Mouse (Mus musculus): ENCODE data around the gene Lmntd2. TPM values are rescaled to one million over a fixed set of nuclear protein-coding genes. Genes with fewer than 3 reads are reported as not detected.

Lmntd2 gene
- total and polyA plus RNA-seq, 2 experiments from 2014 or later: 0.15 TPM; not detected in 1

DNA sequence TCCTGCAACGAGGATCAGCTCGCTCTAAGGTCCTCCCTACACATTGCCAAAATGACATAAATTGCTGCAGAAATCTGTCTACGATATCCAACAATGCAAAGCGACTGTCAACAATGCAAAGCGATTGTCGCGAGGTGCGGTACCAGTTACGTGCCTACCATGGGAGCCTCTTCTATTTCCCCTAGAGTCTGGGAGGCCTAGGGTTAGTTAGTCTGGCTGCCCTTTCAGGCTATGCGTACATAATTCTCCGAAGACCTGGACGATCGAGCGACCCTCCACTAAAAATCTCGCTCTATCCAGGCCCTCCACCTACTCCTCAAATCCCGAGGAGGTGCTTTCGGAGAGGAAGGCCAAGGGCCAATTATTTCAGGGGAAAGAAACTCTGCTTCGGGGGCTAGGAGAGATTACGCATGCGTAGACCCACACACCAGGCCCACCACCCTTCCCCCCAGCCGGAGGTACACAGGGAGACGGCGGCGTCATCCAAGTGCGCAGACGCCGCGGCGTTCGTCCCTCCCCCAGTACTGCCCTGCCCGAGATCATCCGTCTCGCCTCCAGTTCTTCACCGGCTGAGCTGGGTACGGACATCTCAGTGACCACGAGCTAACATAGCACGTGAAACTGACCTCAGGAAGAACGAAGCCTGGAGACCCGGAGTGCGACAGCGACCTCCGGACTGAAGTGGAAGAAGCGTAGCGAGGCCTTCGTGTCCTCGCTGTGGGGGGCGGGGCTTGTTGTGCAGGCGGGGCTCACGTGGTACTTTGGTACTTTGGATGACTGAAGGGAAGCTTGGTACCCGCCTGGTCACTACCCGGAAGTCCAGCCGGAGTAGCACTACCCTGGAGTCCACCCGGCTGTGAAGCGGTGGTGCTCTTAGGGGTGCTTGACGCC is 41.5 kb downstream of the Lmntd2 start, which contains the start of gene Rnh1:
Gene Rnh1 (minus strand): TSS at position 742 of the 891 bp plus-strand sequence.
- no peak for TF ChIP-seq CTCF (IDR thresholded peaks at IDR 0.05; ENCODE audit: low read depth)
- no peak; the same call in 1 of the 2 replicates for TF ChIP-seq EP300 (IDR thresholded peaks at IDR 0.05; ENCODE audit: low read depth)
- H3K9ac ChIP-seq (replicated peaks; ENCODE audit: low read depth, low read length): peak within 1 kb of the TSS; percentile 66
- H3K4me3 ChIP-seq (ENCODE audit: low read depth, low read length): peak within 1 kb of the TSS; percentile 58
- peaks cover 17% of the 10 kb centered on the region for H3K4me1 ChIP-seq (ENCODE audit: control insufficient read depth, insufficient read depth)
- no peaks in the 10 kb centered on the region for H3K9me3 ChIP-seq (replicated peaks; ENCODE audit: control insufficient read depth, low read length)
- WGBS: 3% methylated on average over 55 of the region's 55 CpGs
- peak within 1 kb of the TSS; percentile 59 for H3K4me2 ChIP-seq (ENCODE audit: low read depth, low read length)
- H3K36me3 ChIP-seq (replicated peaks; ENCODE audit: control insufficient read depth, insufficient read depth, low read length): no peaks in the 10 kb centered on the region
- H3K27ac ChIP-seq (ENCODE audit: low read depth): peak within 1 kb of the TSS; percentile 92
- DNase-seq (ENCODE audit: low spot score): peak; percentile 95
- H3K27me3 ChIP-seq (ENCODE audit: control insufficient read depth, insufficient read depth, low read length): no peaks in the 10 kb centered on the region
- ATAC-seq (ENCODE audit: insufficient read depth, low read depth): peak; percentile 95

- no peaks in the 10 kb centered on the region for H3K9me3 ChIP-seq (replicated peaks; ENCODE audit: control insufficient read depth, low read length)
- H3K27me3 ChIP-seq (ENCODE audit: control insufficient read depth, insufficient read depth, low read length): no peaks in the 10 kb centered on the region
- TF ChIP-seq EP300 (IDR thresholded peaks at IDR 0.05; ENCODE audit: low read depth): no peak
- TF ChIP-seq CTCF (IDR thresholded peaks at IDR 0.05; ENCODE audit: low read depth): no peak
- no peak overlapping the region for H3K4me2 ChIP-seq (ENCODE audit: low read depth, low read length)
- H3K27ac ChIP-seq (ENCODE audit: low read depth): no peak overlapping the region
- DNase-seq (ENCODE audit: low spot score): no peak
- peaks cover 9% of the 10 kb centered on the region; the same call in 1 of the 2 replicates for H3K36me3 ChIP-seq (replicated peaks; ENCODE audit: control insufficient read depth, insufficient read depth, low read length)
- H3K4me3 ChIP-seq (ENCODE audit: low read depth, low read length): no peak overlapping the region
- ATAC-seq (ENCODE audit: insufficient read depth, low read depth): no peak
- peaks cover 17% of the 10 kb centered on the region for H3K4me1 ChIP-seq (ENCODE audit: control insufficient read depth, insufficient read depth)
- H3K9ac ChIP-seq (replicated peaks; ENCODE audit: low read depth, low read length): no peak overlapping the region
These were observed 44.0 kb downstream of the Lmntd2 start for GRCm38 (mm10) chr7:141169866-141170265.

DNA sequence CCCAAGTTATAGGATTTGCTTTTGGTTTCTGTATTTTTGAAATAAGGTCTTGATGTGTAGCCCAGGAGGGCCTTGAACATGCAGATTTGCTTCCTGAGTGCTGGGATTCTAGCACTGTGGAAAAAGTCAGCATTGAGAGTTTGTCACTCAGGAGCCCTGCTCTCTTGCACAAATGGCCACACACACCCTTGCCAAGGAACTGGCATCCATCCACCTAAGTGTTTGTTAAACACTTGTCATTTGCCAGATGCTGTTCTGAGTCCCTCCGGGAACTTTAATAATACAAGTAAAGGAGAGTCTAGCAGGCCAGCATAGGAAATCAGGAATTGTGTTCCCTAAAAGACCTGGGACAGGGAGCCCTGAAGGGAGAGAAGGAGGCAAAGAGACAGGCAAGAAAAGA is 44.6 kb downstream of the Lmntd2 start:
- H3K4me2 ChIP-seq (ENCODE audit: low read depth, low read length): no peak overlapping the region
- no peak for DNase-seq (ENCODE audit: low spot score)
- no peaks in the 10 kb centered on the region for H3K27me3 ChIP-seq (ENCODE audit: control insufficient read depth, insufficient read depth, low read length)
- H3K4me1 ChIP-seq (ENCODE audit: control insufficient read depth, insufficient read depth): peaks cover 17% of the 10 kb centered on the region
- no peak overlapping the region for H3K4me3 ChIP-seq (ENCODE audit: low read depth, low read length)
- H3K9me3 ChIP-seq (replicated peaks; ENCODE audit: control insufficient read depth, low read length): no peaks in the 10 kb centered on the region
- H3K27ac ChIP-seq (ENCODE audit: low read depth): no peak overlapping the region
- peaks cover 9% of the 10 kb centered on the region; the same call in 1 of the 2 replicates for H3K36me3 ChIP-seq (replicated peaks; ENCODE audit: control insufficient read depth, insufficient read depth, low read length)
- no peak overlapping the region for H3K9ac ChIP-seq (replicated peaks; ENCODE audit: low read depth, low read length)
- ATAC-seq (ENCODE audit: insufficient read depth, low read depth): no peak
- no peak for TF ChIP-seq EP300 (IDR thresholded peaks at IDR 0.05; ENCODE audit: low read depth)
- no peak for TF ChIP-seq CTCF (IDR thresholded peaks at IDR 0.05; ENCODE audit: low read depth)
- 47% methylated on average over 1 of the region's 1 CpGs for WGBS

- DNase-seq (ENCODE audit: low spot score): peak; percentile 73
- Histone ChIP-seq H3K4me3 (ENCODE audit: low read depth, low read length) (peak overlapping the region; percentile 61), H3K27me3 (ENCODE audit: control insufficient read depth, insufficient read depth, low read length) (no peaks in the 10 kb centered on the region), H3K9me3 (replicated peaks; ENCODE audit: control insufficient read depth, low read length) (no peaks in the 10 kb centered on the region), H3K36me3 (replicated peaks; ENCODE audit: control insufficient read depth, insufficient read depth, low read length) (peaks cover 13% of the 10 kb centered on the region; the same call in 1 of the 2 replicates), H3K9ac (replicated peaks; ENCODE audit: low read depth, low read length) (peak overlapping the region; percentile 71), H3K4me2 (ENCODE audit: low read depth, low read length) (peak overlapping the region; percentile 82), H3K4me1 (ENCODE audit: control insufficient read depth, insufficient read depth) (peaks cover 17% of the 10 kb centered on the region), H3K27ac (ENCODE audit: low read depth) (peak overlapping the region; percentile 43)
- TF ChIP-seq EP300 (IDR thresholded peaks at IDR 0.05; ENCODE audit: low read depth): no peak
- TF ChIP-seq CTCF (IDR thresholded peaks at IDR 0.05; ENCODE audit: low read depth): no peak
- 1% methylated on average over 22 of the region's 22 CpGs for WGBS
- peak; percentile 21; the same call in 1 of the 2 replicates for ATAC-seq (ENCODE audit: insufficient read depth, low read depth)
These were observed 45.3 kb downstream of the Lmntd2 start for GRCm38 (mm10) chr7:141168518-141168953.

DNA sequence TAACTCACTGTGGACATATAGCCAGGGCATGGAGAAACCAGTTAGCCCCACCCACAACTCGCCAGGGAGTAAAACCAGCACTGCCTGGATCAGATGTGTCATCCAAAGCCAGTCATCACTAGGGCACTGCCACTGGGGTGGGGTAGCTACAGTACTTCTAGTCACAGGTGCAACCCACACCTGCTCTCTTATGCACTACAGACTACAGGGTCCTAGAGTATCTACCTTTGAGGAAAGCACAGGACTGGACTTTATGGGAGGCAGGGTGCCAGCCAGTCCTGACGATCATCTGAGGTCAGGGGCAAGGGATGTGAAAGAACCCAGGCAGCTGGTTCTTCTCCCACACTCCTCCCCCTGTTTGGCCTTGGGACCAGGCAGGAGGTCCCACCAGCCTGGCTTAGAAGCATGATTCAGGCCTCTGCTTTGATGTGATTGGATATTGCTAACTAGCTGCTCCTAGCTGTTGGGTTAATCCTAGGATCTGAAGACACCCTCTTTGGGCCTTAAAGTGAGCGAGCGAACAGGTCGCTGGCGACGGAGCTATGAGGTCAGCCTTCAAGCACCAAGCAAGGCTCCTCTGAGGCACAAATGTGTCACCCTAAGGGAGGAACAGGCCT is 45.9 kb downstream of the Lmntd2 start:
- peaks cover 19% of the 10 kb centered on the region for H3K36me3 ChIP-seq (replicated peaks; ENCODE audit: control insufficient read depth, insufficient read depth, low read length)
- ATAC-seq (ENCODE audit: insufficient read depth, low read depth) (no peak), DNase-seq (ENCODE audit: low spot score) (peak; percentile 40)
- no peak for TF ChIP-seq CTCF (IDR thresholded peaks at IDR 0.05; ENCODE audit: low read depth)
- no peak for TF ChIP-seq EP300 (IDR thresholded peaks at IDR 0.05; ENCODE audit: low read depth)
- no peaks in the 10 kb centered on the region for H3K9me3 ChIP-seq (replicated peaks; ENCODE audit: control insufficient read depth, low read length)
- no peaks in the 10 kb centered on the region for H3K27me3 ChIP-seq (ENCODE audit: control insufficient read depth, insufficient read depth, low read length)
- H3K4me2 ChIP-seq (ENCODE audit: low read depth, low read length): peak overlapping the region; percentile 82
- H3K27ac ChIP-seq (ENCODE audit: low read depth): peak overlapping the region; percentile 43
- H3K4me3 ChIP-seq (ENCODE audit: low read depth, low read length): peak overlapping the region; percentile 61
- peak overlapping the region; percentile 71 for H3K9ac ChIP-seq (replicated peaks; ENCODE audit: low read depth, low read length)
- H3K4me1 ChIP-seq (ENCODE audit: control insufficient read depth, insufficient read depth): peaks cover 13% of the 10 kb centered on the region
- WGBS: 15% methylated on average over 7 of the region's 7 CpGs
